Mouse (Mus musculus): ENCODE results near the gene Zpbp2. TPM values are rescaled to one million over a fixed set of nuclear protein-coding genes. Genes with fewer than 3 reads are reported as not detected.

The Zpbp2 gene
- total RNA-seq, 2 experiments from 2014 or later, result 0.20 TPM; not detected in 1

Other genes with a start within 250 kb of the Zpbp2 start
- gene Neurod2, start 221.4 kb upstream of the Zpbp2 start, total RNA-seq (2021), result 10 to 100 TPM; 65.2 to 77.3 TPM
- gene Ppp1r1b, start 202.7 kb upstream of the Zpbp2 start, total RNA-seq (2021), result 100 to 1,000 TPM; 225 to 274 TPM
- gene Stard3, start 192.7 kb upstream of the Zpbp2 start, total RNA-seq (2021), result 10 to 100 TPM; 35.9 to 39.3 TPM
- gene Tcap, start 167.3 kb upstream of the Zpbp2 start, total RNA-seq (2021), result 10 to 100 TPM; 11.8 to 14.4 TPM
- under 1 TPM; 0.34 to 0.47 TPM for gene Pnmt, start 164.6 kb upstream of the Zpbp2 start, total RNA-seq (2021)
- 10 to 100 TPM in 1 of 2 experiments, 1 to 10 TPM in 1; 9.9 to 10.9 TPM for gene Pgap3, start 150.6 kb upstream of the Zpbp2 start, total RNA-seq (2021)
- 1 to 10 TPM; 1.7 to 2.4 TPM for gene Erbb2, start 138.6 kb upstream of the Zpbp2 start, total RNA-seq (2021)
- gene Mien1, start 112.1 kb upstream of the Zpbp2 start, total RNA-seq (2021), result 100 to 1,000 TPM; 100 to 126 TPM
- gene Grb7, start 104.7 kb upstream of the Zpbp2 start, total RNA-seq (2021), result 1 to 10 TPM; 2.8 to 2.9 TPM
- not detected for gene Ikzf3, start 5.1 kb upstream of the Zpbp2 start, total RNA-seq (2021)
- gene Ormdl3, start 36.3 kb downstream of the Zpbp2 start, total RNA-seq (2021), result 10 to 100 TPM; 46.5 to 47.8 TPM
- not detected for gene Lrrc3c, start 47.2 kb downstream of the Zpbp2 start, total RNA-seq (2021)
- 10 to 100 TPM in 1 of 2 experiments, 1 to 10 TPM in 1; 9.4 to 10.6 TPM for gene Gm12355, start 74.6 kb downstream of the Zpbp2 start, total RNA-seq (2021)
- not detected for gene Gsdma3, start 75.3 kb downstream of the Zpbp2 start, total RNA-seq (2021)
- not detected for gene Gsdma2, start 95.7 kb downstream of the Zpbp2 start, total RNA-seq (2021)
- not detected for gene Gsdma, start 113.3 kb downstream of the Zpbp2 start, total RNA-seq (2021)
- 100 to 1,000 TPM; 131 to 145 TPM for gene Psmd3, start 131.5 kb downstream of the Zpbp2 start, total RNA-seq (2021)
- gene Csf3, start 150.2 kb downstream of the Zpbp2 start, total RNA-seq (2021), result not detected
- 100 to 1,000 TPM; 123 to 133 TPM for gene Med24, start 178.3 kb downstream of the Zpbp2 start, total RNA-seq (2021)
- 100 to 1,000 TPM; 718 to 779 TPM for gene Thra, start 189.5 kb downstream of the Zpbp2 start, total RNA-seq (2021)
- 100 to 1,000 TPM; 117 to 141 TPM for gene Nr1d1, start 224.2 kb downstream of the Zpbp2 start, total RNA-seq (2021)
- gene Msl1, start 244.4 kb downstream of the Zpbp2 start, total RNA-seq (2021), result 100 to 1,000 TPM; 169 to 193 TPM